Mouse (Mus musculus) kidney, adult 2 months (tissue): ENCODE results near the gene Uggt2.

Experiments used
- CTCF ChIP-seq: fragments of 200-500 bp; conservative IDR thresholded peaks from 2 replicates; pipeline ENCODE4 v1.5.1; 2011; ENCODE audit warnings: low read depth, mild to moderate bottlenecking, control low read depth, low read length, moderate library complexity, mixed read lengths; ENCODE audit not compliant: insufficient read depth, insufficient read length
- POLR2A ChIP-seq: fragments of 200-500 bp; IDR thresholded peaks from one replicate; pipeline ENCODE4 v1.6.1; 2011; ENCODE audit warnings: low read depth, low read length, control low read depth

- TF ChIP-seq POLR2A (no peak), CTCF (no peak)
Observed at GRCm38 (mm10) chr14:118980358-118980757, 118.9 kb downstream of the Uggt2 start.
